Mouse (Mus musculus) CH12.LX (cell line): Measurements from ENCODE around the gene Nt5c1a. TPM values are rescaled to one million over a fixed set of nuclear protein-coding genes. Genes with fewer than 3 reads are reported as not detected.

Experiments
- DNase-seq: peaks from one replicate; pipeline ENCODE4 v3.0.0-alpha.2; 2013; ENCODE audit errors: extremely low read depth
- H3K27ac ChIP-seq: 2 replicates; pipeline ENCODE4 v1.5.1; 2012; ENCODE audit warnings: low read depth, mild to moderate bottlenecking, control low read depth, moderate library complexity; ENCODE audit not compliant: insufficient read depth
- H3K27me3 ChIP-seq: replicated peaks from 2 replicates; pipeline ENCODE3; 2012; ENCODE audit warnings: inconsistent platforms
- H3K36me3 ChIP-seq, 2 experiments: replicated peaks in 1 of 2; 2 replicates each; pipeline versions ENCODE3 to v1.6.1; 2012; ENCODE audit warnings: inconsistent platforms in 1 of 2, low read length in 1 of 2, mild to moderate bottlenecking in 1 of 2, mixed read lengths in 1 of 2, moderate library complexity in 1 of 2; ENCODE audit not compliant: control insufficient read depth in 1 of 2, insufficient read depth in 1 of 2
- H3K4me1 ChIP-seq, 2 experiments: 2 replicates each; pipeline ENCODE4 v1.6.1; 2012; ENCODE audit warnings: inconsistent platforms in 1 of 2, moderate library complexity in 1 of 2; ENCODE audit not compliant: insufficient read depth in 2 of 2, control insufficient read depth in 1 of 2
- H3K4me2 ChIP-seq: 2 replicates; pipeline ENCODE4 v1.6.1; 2012; ENCODE audit warnings: low read depth, mild to moderate bottlenecking, control low read depth; ENCODE audit not compliant: poor library complexity, insufficient read depth, severe bottlenecking
- H3K4me3 ChIP-seq, 3 experiments: fragments of 150-350 bp in 1 of 3; sonication (generic) in 1 of 3; replicated peaks in 1 of 3; 2 replicates each; pipeline versions ENCODE3 to v1.5.1; 2011 to 2012; ENCODE audit warnings: low read depth in 2 of 3, low read length in 2 of 3, mild to moderate bottlenecking in 2 of 3, moderate library complexity in 2 of 3, control low read depth in 1 of 3, improper control_type of control experiment in 1 of 3, inconsistent platforms in 1 of 3, mixed read lengths in 1 of 3; ENCODE audit not compliant: poor library complexity in 1 of 3
- H3K79me2 ChIP-seq: replicated peaks from 2 replicates; pipeline ENCODE4 v1.6.1; 2012; ENCODE audit warnings: mild to moderate bottlenecking, moderate library complexity; ENCODE audit not compliant: control insufficient read depth, poor library complexity, insufficient read depth, severe bottlenecking; ENCODE audit errors: extremely low read depth
- H3K9ac ChIP-seq: 2 replicates; pipeline ENCODE4 v1.6.1; 2012; ENCODE audit warnings: low read depth, mild to moderate bottlenecking, control low read depth, moderate library complexity; ENCODE audit not compliant: insufficient read depth
- H3K9me3 ChIP-seq: replicated peaks from 2 replicates; pipeline ENCODE3; 2012; ENCODE audit warnings: low read length, inconsistent platforms, mixed read lengths
- CHD2 ChIP-seq: IDR thresholded peaks from 2 replicates; pipeline ENCODE4 v1.6.1; 2011; ENCODE audit warnings: low read length, improper control_type of control experiment
- CTCF ChIP-seq, 2 experiments: IDR thresholded peaks in 1 of 2; conservative IDR thresholded peaks in 1 of 2; 2 replicates each; pipeline ENCODE4 v1.5.1; 2011 to 2012; ENCODE audit warnings: low read depth in 2 of 2, low read length in 2 of 2, improper control_type of control experiment in 1 of 2, inconsistent platforms in 1 of 2, mild to moderate bottlenecking in 1 of 2, moderate library complexity in 1 of 2
- EP300 ChIP-seq: IDR thresholded peaks from 2 replicates; pipeline ENCODE4 v1.6.1; 2011; ENCODE audit warnings: low read length, improper control_type of control experiment
- ETS1 ChIP-seq: conservative IDR thresholded peaks from 2 replicates; pipeline ENCODE4 v1.6.1; 2012; ENCODE audit warnings: low read depth, mild to moderate bottlenecking, inconsistent platforms, low read length, improper control_type of control experiment, moderate library complexity
- HCFC1 ChIP-seq: IDR thresholded peaks from 2 replicates; pipeline ENCODE4 v1.6.1; 2012; ENCODE audit warnings: low read depth, mild to moderate bottlenecking, inconsistent platforms, low read length, improper control_type of control experiment
- IRF4 ChIP-seq: IDR thresholded peaks from 2 replicates; pipeline ENCODE4 v1.6.1; 2014; ENCODE audit warnings: low read depth, mild to moderate bottlenecking, inconsistent platforms, low read length, improper control_type of control experiment
- JUND ChIP-seq: conservative IDR thresholded peaks from 2 replicates; pipeline ENCODE4 v1.6.1; 2011; ENCODE audit warnings: low read depth, low read length, improper control_type of control experiment
- KAT2A ChIP-seq: IDR thresholded peaks from 2 replicates; pipeline ENCODE4 v1.6.1; 2012; ENCODE audit warnings: low read length, improper control_type of control experiment, inconsistent platforms; ENCODE audit not compliant: insufficient replicate concordance
- MAFK ChIP-seq: IDR thresholded peaks from 2 replicates; pipeline ENCODE4 v1.6.1; 2011; ENCODE audit warnings: low read length, improper control_type of control experiment; ENCODE audit not compliant: insufficient replicate concordance
- NRF1 ChIP-seq: IDR thresholded peaks from 2 replicates; pipeline ENCODE4 v1.6.1; 2014; ENCODE audit warnings: low read depth, mild to moderate bottlenecking, inconsistent platforms, low read length, improper control_type of control experiment, moderate library complexity
- PAX5 ChIP-seq: IDR thresholded peaks from 2 replicates; pipeline ENCODE4 v1.6.1; 2012; ENCODE audit warnings: low read length, inconsistent platforms, mixed read lengths
- RAD21 ChIP-seq: IDR thresholded peaks from 2 replicates; pipeline ENCODE4 v1.6.1; 2011; ENCODE audit warnings: low read depth, mild to moderate bottlenecking, low read length, improper control_type of control experiment, moderate library complexity
- SIN3A ChIP-seq: IDR thresholded peaks from 2 replicates; pipeline ENCODE4 v1.6.1; 2012; ENCODE audit warnings: low read length, improper control_type of control experiment, inconsistent platforms
- SMC3 ChIP-seq: IDR thresholded peaks from 2 replicates; pipeline ENCODE4 v1.6.1; 2011; ENCODE audit warnings: low read depth, low read length, improper control_type of control experiment
- TCF12 ChIP-seq: IDR thresholded peaks from 2 replicates; pipeline ENCODE4 v1.6.1; 2014; ENCODE audit warnings: low read depth, mild to moderate bottlenecking, inconsistent platforms, low read length, improper control_type of control experiment
- UBTF ChIP-seq: IDR thresholded peaks from 2 replicates; pipeline ENCODE4 v1.6.1; 2012; ENCODE audit warnings: low read depth, mild to moderate bottlenecking, inconsistent platforms, low read length, improper control_type of control experiment, moderate library complexity
- USF1 ChIP-seq: IDR thresholded peaks from 2 replicates; pipeline ENCODE4 v1.6.1; 2014; ENCODE audit warnings: low read depth, mild to moderate bottlenecking, inconsistent platforms, low read length, improper control_type of control experiment
- ZC3H11A ChIP-seq: IDR thresholded peaks from 2 replicates; pipeline ENCODE4 v1.6.1; 2012; ENCODE audit warnings: low read depth, mild to moderate bottlenecking, inconsistent platforms, low read length, improper control_type of control experiment
- ZNF384 ChIP-seq: IDR thresholded peaks from 2 replicates; pipeline ENCODE4 v1.6.1; 2012; ENCODE audit warnings: low read depth, low read length, improper control_type of control experiment, inconsistent platforms
- dilution Hi-C: fragments of 300-500 bp; cut with MboI; formaldehyde crosslinking; loops from 2 replicates; pipeline ENCODE4 v1.14.3; 2020; ENCODE audit warnings: low sequenced_read_pairs; ENCODE audit not compliant: extremely low pct_unique_long_range_greater_than_20kb, extremely low pct_ligation_motif_present
- in situ Hi-C: fragments of 300-500 bp; cut with MboI; formaldehyde crosslinking; loops from 3 replicates; pipeline ENCODE4 v1.14.3; 2019; ENCODE audit warnings: low sequenced_read_pairs, low pct_ligation_motif_present, low pct_unique_long_range_greater_than_20kb, mixed read lengths
- polyA plus RNA-seq: library from polyadenylated mRNA; unstranded; fragments of >175 nt; gene quantifications from 2 replicates; pipeline ENCODE4 v1.2.1, GENCODE M21; 2012; ENCODE audit warnings: low read depth; ENCODE audit not compliant: insufficient read length
- total RNA-seq, 2 experiments: library from RNA; depleted of rRNA; stranded (reverse); fragments of 300-350 nt in 1 of 2; fragments of >200 nt in 1 of 2; gene quantifications; 2 replicates each; pipeline ENCODE4 v1.2.3; 2012 to 2014

The Nt5c1a gene
- total and polyA plus RNA-seq, 3 experiments = not detected

GRCm38 (mm10) chr4:123229166-123229565, 27.9 kb downstream of the Nt5c1a start:
- Histone ChIP-seq H3K4me3 (no peak overlapping the region), H3K79me2 (no peaks in the 10 kb centered on the region), H3K4me1 (peaks cover 21 to 54% of the 10 kb centered on the region in 2 experiments), H3K9ac (no peak overlapping the region), H3K27me3 (peaks cover 80% of the 10 kb centered on the region), H3K4me2 (no peak overlapping the region), H3K36me3 (no peaks in the 10 kb centered on the region), H3K9me3 (no peaks in the 10 kb centered on the region), H3K27ac (no peak overlapping the region)
- no peak for DNase-seq
- in situ Hi-C loops = no loop called here
- no peak for TF ChIP-seq USF1
- no peak for TF ChIP-seq ZNF384
- no peak for TF ChIP-seq RAD21
- TF ChIP-seq KAT2A = no peak
- TF ChIP-seq NRF1 = no peak
- no peak for TF ChIP-seq EP300
- no peak for TF ChIP-seq HCFC1
- no peak for TF ChIP-seq MAFK
- dilution Hi-C loops = no loop called here

- Histone ChIP-seq H3K9me3 (no peaks in the 10 kb centered on the region), H3K79me2 (no peaks in the 10 kb centered on the region), H3K4me3 (no peak overlapping the region), H3K27ac (no peak overlapping the region), H3K36me3 (no peaks in the 10 kb centered on the region), H3K4me1 (peaks cover 26 to 60% of the 10 kb centered on the region in 2 experiments), H3K27me3 (peaks cover 82% of the 10 kb centered on the region), H3K9ac (no peak overlapping the region), H3K4me2 (no peak overlapping the region)
- dilution Hi-C loops (no loop called here), in situ Hi-C loops (no loop called here)
- no peak for DNase-seq
- TF ChIP-seq ZC3H11A (no peak), SMC3 (no peak), ETS1 (no peak), PAX5 (no peak), CTCF (conservative IDR thresholded peaks at IDR 0.05 in 1 of 2, IDR thresholded peaks at IDR 0.05 in 1 of 2; ENCODE audit: low read depth in 2 of 2, low read length in 2 of 2) (no peak), SIN3A (no peak), JUND (no peak)
Measured at GRCm38 (mm10) chr4:123232841-123233240, 31.5 kb downstream of the Nt5c1a start.

GRCm38 (mm10) chr4:123233492-123234084, 32.3 kb downstream of the Nt5c1a start, which contains the start of gene Heyl:
TSS of gene Heyl (plus strand) at chr4:123233556.
- Histone ChIP-seq H3K4me1 (peaks cover 21 to 57% of the 10 kb centered on the region in 2 experiments), H3K27me3 (peaks cover 86% of the 10 kb centered on the region), H3K36me3 (no peaks in the 10 kb centered on the region), H3K4me3 (no peak within 1 kb of the TSS), H3K27ac (no peak within 1 kb of the TSS), H3K4me2 (peak within 1 kb of the TSS; percentile 27), H3K9me3 (no peaks in the 10 kb centered on the region), H3K79me2 (no peaks in the 10 kb centered on the region), H3K9ac (no peak within 1 kb of the TSS)
- DNase-seq = no peak
- TF ChIP-seq IRF4 (0 out of 2 replicates have a peak, but pooled peaks have one; percentile 26), ETS1 (peak; percentile 56; the same call in 1 of the 2 replicates), UBTF (peak; percentile 68; the same call in 1 of the 2 replicates), TCF12 (peak; percentile 64; the same call in 1 of the 2 replicates), CHD2 (no peak)
- dilution Hi-C loops (no loop called here), in situ Hi-C loops (no loop called here)
